Mouse (Mus musculus) cerebellum, adult 2 months (tissue): ENCODE results near the gene Olfm2. TPM values are rescaled to one million over a fixed set of nuclear protein-coding genes. Genes with fewer than 3 reads are reported as not detected.

Source experiments
- DNase-seq, 2 experiments: peaks; one replicate each; pipeline ENCODE4 v3.0.0; 2021
- H3K27ac ChIP-seq: fragments of 200-500 bp; 2 replicates; pipeline ENCODE4 v1.5.1; 2012; ENCODE audit warnings: low read length, control low read depth, inconsistent platforms; ENCODE audit not compliant: insufficient read depth
- H3K27me3 ChIP-seq: fragments of 200-500 bp; 2 replicates; pipeline ENCODE4 v1.6.1; 2012; ENCODE audit warnings: inconsistent platforms, mild to moderate bottlenecking, low read length, moderate library complexity; ENCODE audit not compliant: control insufficient read depth, insufficient read depth
- H3K4me1 ChIP-seq: fragments of 200-500 bp; 2 replicates; pipeline ENCODE4 v1.6.1; 2011; ENCODE audit warnings: low read length; ENCODE audit not compliant: control insufficient read depth, insufficient read depth
- H3K4me3 ChIP-seq: fragments of 200-500 bp; replicated peaks from 2 replicates; pipeline ENCODE3; 2011; ENCODE audit warnings: mild to moderate bottlenecking, low read depth, low read length, control low read depth; ENCODE audit not compliant: insufficient read depth
- CTCF ChIP-seq: fragments of 200-500 bp; IDR thresholded peaks from 2 replicates; pipeline ENCODE4 v1.5.1; 2011; ENCODE audit warnings: low read depth, mild to moderate bottlenecking, control low read depth, low read length, moderate library complexity, borderline replicate concordance; ENCODE audit not compliant: insufficient read depth
- POLR2A ChIP-seq: fragments of 200-500 bp; IDR thresholded peaks from 2 replicates; pipeline ENCODE4 v1.6.1; 2011; ENCODE audit warnings: low read length, control low read depth, borderline replicate concordance; ENCODE audit not compliant: insufficient read depth
- WGBS: fragments of 180-500 bp; shearing (Covaris S2); methylation state at CpG from one replicate; pipeline ENCODE4 v1.1.7; 2018; 5-methylcytosine and 5-hydroxymethylcytosine counted together
- polyA plus RNA-seq: library from polyadenylated mRNA; depleted of rRNA; stranded (reverse); fragments of >200 nt; gene quantifications from 2 replicates; pipeline ENCODE4 v1.2.3, GENCODE M21; 2012

The Olfm2 gene
- polyA plus RNA-seq, 1 experiment = 54.1 TPM

DNA sequence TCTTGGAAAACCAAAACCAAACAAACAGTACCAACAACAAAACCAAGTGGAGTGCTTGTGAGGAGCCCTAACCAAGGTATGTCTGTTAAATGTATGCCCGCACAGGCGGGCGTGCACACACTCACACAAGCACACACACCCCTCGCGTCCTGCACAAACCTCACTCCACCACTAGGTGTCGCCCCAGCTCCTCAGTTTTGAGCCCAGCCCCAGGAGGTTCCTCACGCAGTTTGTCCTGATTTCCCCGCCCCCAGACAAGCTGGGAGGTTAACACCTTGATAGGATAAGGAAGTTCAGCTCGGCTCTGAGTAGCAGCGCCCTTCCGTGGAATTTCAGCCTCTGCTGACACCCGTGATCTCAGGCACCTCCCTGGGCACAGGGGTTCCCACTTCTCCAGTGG, 5.7 kb downstream of the Olfm2 start:
- Histone ChIP-seq H3K27me3 (no peaks in the 10 kb centered on the region; the same call in 1 of the 2 replicates), H3K4me3 (no peak overlapping the region), H3K4me1 (no peaks in the 10 kb centered on the region), H3K27ac (no peak overlapping the region)
- DNase-seq = peak; percentile 51 to 66
- WGBS = 3% methylated on average over 12 of the region's 12 CpGs
- TF ChIP-seq CTCF (peak; percentile 91), POLR2A (no peak)

GRCm38 (mm10) chr9:20738251-20738999, 7.7 kb downstream of the Olfm2 start:
- TF ChIP-seq POLR2A (no peak), CTCF (peak; percentile 53; the same call in 1 of the 2 replicates)
- Histone ChIP-seq H3K4me3 (no peak overlapping the region), H3K27ac (no peak overlapping the region), H3K27me3 (no peaks in the 10 kb centered on the region; the same call in 1 of the 2 replicates), H3K4me1 (no peaks in the 10 kb centered on the region)
- DNase-seq = peak in 1 of 2 experiments; percentile 10
- 44% methylated on average over 8 of the region's 8 CpGs for WGBS

DNA sequence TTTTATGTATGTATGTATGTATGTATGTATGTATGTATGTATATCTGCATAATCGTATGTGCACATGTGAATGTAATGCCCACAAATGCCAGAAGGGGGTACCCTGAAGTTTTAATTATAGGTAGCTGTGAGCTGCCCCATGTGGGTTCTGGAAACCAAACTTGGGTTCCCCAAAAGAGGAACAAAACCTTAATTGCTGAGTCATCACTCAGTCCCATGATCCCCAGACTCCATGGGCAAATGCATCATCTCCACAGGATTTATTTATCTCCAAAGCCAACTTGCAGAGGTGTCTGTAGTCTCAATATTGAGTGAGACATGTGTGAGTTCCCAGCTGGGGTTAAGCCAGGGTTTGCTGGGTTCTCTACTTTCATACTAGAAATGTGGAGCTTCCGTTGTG, 8.9 kb downstream of the Olfm2 start:
- Histone ChIP-seq H3K27ac (no peak overlapping the region), H3K4me1 (no peaks in the 10 kb centered on the region), H3K27me3 (no peaks in the 10 kb centered on the region; the same call in 1 of the 2 replicates), H3K4me3 (no peak overlapping the region)
- TF ChIP-seq POLR2A = no peak
- TF ChIP-seq CTCF = no peak
- WGBS = 91% methylated on average over 2 of the region's 2 CpGs
- DNase-seq = no peak

GRCm38 (mm10) chr9:20734692-20735091, 11.5 kb downstream of the Olfm2 start:
- no peaks in the 10 kb centered on the region for H3K4me1 ChIP-seq
- TF ChIP-seq POLR2A (no peak), CTCF (no peak)
- H3K27me3 ChIP-seq = no peaks in the 10 kb centered on the region; the same call in 1 of the 2 replicates
- H3K27ac ChIP-seq = no peak overlapping the region
- WGBS = 69% methylated on average over 3 of the region's 3 CpGs
- H3K4me3 ChIP-seq = no peak overlapping the region
- no peak for DNase-seq

DNA sequence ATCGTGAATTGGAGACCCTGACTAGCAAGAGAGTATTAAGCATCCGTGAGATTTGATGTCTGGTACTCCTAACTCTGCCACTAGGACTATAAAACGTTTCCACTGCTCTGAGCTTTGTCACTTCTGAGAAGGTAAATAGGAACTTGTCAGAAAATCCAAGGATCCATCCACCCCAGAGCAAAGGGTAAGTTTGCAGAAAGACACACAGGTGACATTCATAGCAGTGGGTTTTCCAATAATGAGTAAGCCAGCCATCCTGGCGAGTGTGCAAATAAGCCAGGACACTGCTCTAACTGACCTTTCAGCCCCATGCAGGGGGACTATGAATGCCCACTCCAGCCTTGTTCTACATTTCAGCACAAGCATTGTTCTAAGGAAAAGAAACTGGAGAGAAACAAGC, 14.4 kb downstream of the Olfm2 start:
- no peak overlapping the region for H3K4me3 ChIP-seq
- DNase-seq = no peak
- WGBS = 74% methylated on average over 4 of the region's 4 CpGs
- no peak for TF ChIP-seq CTCF
- TF ChIP-seq POLR2A = no peak
- H3K27me3 ChIP-seq = no peaks in the 10 kb centered on the region; the same call in 1 of the 2 replicates
- no peak overlapping the region for H3K27ac ChIP-seq
- no peaks in the 10 kb centered on the region for H3K4me1 ChIP-seq

DNA sequence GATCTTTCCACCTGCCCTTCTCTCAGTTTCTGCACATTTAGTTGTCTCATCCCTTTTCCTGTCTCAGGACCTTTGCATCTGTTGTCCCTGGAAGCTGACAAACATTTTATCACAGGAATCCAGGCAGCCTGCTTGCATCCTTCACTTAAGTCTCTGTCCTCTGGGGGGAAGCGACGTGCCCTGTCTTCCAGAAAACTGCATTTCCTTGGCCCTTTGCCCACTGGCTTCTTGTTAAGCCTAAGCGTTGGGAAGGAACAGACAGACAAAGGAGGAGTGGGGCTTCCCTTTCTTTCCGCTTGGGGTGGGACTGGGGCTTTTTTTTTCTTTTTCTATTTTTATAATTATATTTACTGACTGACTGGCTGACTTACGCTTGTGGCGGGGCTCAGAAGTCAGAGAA, 16.7 kb downstream of the Olfm2 start:
- Histone ChIP-seq H3K4me3 (no peak overlapping the region), H3K27me3 (peaks cover 2% of the 10 kb centered on the region; the same call in 1 of the 2 replicates), H3K4me1 (no peaks in the 10 kb centered on the region), H3K27ac (no peak overlapping the region)
- whole genome bisulfite sequencing = 31% methylated on average over 6 of the region's 6 CpGs
- DNase-seq = no peak
- no peak for TF ChIP-seq CTCF
- TF ChIP-seq POLR2A = no peak

GRCm38 (mm10) chr9:20727601-20728113, 18.5 kb downstream of the Olfm2 start:
- H3K4me1 ChIP-seq = no peaks in the 10 kb centered on the region
- TF ChIP-seq CTCF (no peak), POLR2A (no peak)
- H3K27ac ChIP-seq = no peak overlapping the region
- H3K27me3 ChIP-seq = peaks cover 2% of the 10 kb centered on the region; the same call in 1 of the 2 replicates
- WGBS = under 1% methylated on average over 42 of the region's 46 CpGs
- H3K4me3 ChIP-seq = peak overlapping the region; percentile 61
- DNase-seq = peak in 1 of 2 experiments; percentile 30

- peak; percentile 17 to 33 for DNase-seq
- H3K4me1 ChIP-seq = no peaks in the 10 kb centered on the region
- WGBS = under 1% methylated on average over 52 of the region's 54 CpGs
- TF ChIP-seq CTCF = no peak
- no peak for TF ChIP-seq POLR2A
- H3K4me3 ChIP-seq = peak overlapping the region; percentile 61
- H3K27me3 ChIP-seq = peaks cover 2% of the 10 kb centered on the region; the same call in 1 of the 2 replicates
- no peak overlapping the region for H3K27ac ChIP-seq
Measured at GRCm38 (mm10) chr9:20726859-20727600, 19.1 kb downstream of the Olfm2 start.
